Mouse (Mus musculus) CH12.LX (cell line): ENCODE measurements around the gene Rasgrf2.

ENCODE experiments used
- CTCF ChIP-seq, 2 experiments: IDR thresholded peaks in 1 of 2; conservative IDR thresholded peaks in 1 of 2; 2 replicates each; pipeline ENCODE4 v1.5.1; 2011 to 2012; ENCODE audit warnings: low read depth in 2 of 2, low read length in 2 of 2, improper control_type of control experiment in 1 of 2, inconsistent platforms in 1 of 2, mild to moderate bottlenecking in 1 of 2, moderate library complexity in 1 of 2
- E2F4 ChIP-seq: IDR thresholded peaks from 2 replicates; pipeline ENCODE4 v1.6.1; 2011; ENCODE audit warnings: low read depth, low read length, improper control_type of control experiment; ENCODE audit not compliant: insufficient replicate concordance
- JUN ChIP-seq: IDR thresholded peaks from 2 replicates; pipeline ENCODE4 v1.6.1; 2011; ENCODE audit warnings: low read depth, mild to moderate bottlenecking, low read length, improper control_type of control experiment, moderate library complexity; ENCODE audit not compliant: insufficient read depth
- MEF2A ChIP-seq: IDR thresholded peaks from 2 replicates; pipeline ENCODE4 v1.6.1; 2014; ENCODE audit warnings: low read depth, mild to moderate bottlenecking, inconsistent platforms, low read length, improper control_type of control experiment, borderline replicate concordance
- POLR2A ChIP-seq: IDR thresholded peaks from 2 replicates; pipeline ENCODE4 v1.6.1; 2011; ENCODE audit warnings: low read depth, mild to moderate bottlenecking, improper control_type of control experiment, low read length
- TBP ChIP-seq: conservative IDR thresholded peaks from 2 replicates; pipeline ENCODE4 v1.6.1; 2011; ENCODE audit warnings: low read depth, low read length, improper control_type of control experiment

- TF ChIP-seq CTCF (conservative IDR thresholded peaks at IDR 0.05 in 1 of 2, IDR thresholded peaks at IDR 0.05 in 1 of 2; ENCODE audit: low read depth in 2 of 2, low read length in 2 of 2) (no peak), JUN (no peak), E2F4 (no peak), POLR2A (no peak), MEF2A (no peak), TBP (no peak)
Observed at GRCm38 (mm10) chr13:91906338-91906737, 225.1 kb downstream of the Rasgrf2 start.
